Mouse (Mus musculus): ENCODE results near the gene Gm36864. TPM values are rescaled to one million over a fixed set of nuclear protein-coding genes. Genes with fewer than 3 reads are reported as not detected.

Gm36864 gene
- total RNA-seq, 2 experiments from 2014 or later, result not detected

DNA sequence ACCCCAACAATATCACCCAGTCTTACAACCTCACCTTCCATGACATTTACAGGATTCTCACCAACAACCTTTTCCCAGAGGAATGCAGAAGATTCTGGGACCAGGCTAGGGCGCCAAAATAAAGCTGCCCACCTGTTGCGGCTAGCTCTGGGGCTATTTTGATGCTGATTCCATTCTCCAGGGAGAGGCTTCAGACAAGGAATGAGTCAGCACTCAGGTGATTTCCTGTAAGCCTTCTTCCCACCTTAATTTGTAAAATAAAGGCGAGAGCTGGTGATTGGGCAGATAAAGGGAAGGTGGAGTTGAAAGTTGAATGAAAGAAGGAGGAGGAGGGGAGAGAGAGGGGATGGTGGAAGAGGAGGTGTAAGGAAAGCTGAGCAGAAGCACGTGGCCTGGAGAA is 55.4 kb downstream of the Gm36864 start:
- DNase-seq (ENCODE audit: low spot score in 2 of 2), result no peak
- intact Hi-C loops (cut with DNase I), result no loop called here

Other genes with a start within 250 kb of the Gm36864 start
- gene Klk1b11, start 240.3 kb upstream of the Gm36864 start, total RNA-seq (2021), result not detected
- gene Klk1b26, start 224.0 kb upstream of the Gm36864 start, total RNA-seq (2021), result not detected
- not detected for gene Klk1b27, start 183.9 kb upstream of the Gm36864 start, total RNA-seq (2021)
- not detected for gene Klk1b21, start 133.8 kb upstream of the Gm36864 start, total RNA-seq (2021)
- not detected for gene Klk1b22, start 123.5 kb upstream of the Gm36864 start, total RNA-seq (2021)
- not detected for gene Klk1b16, start 99.4 kb upstream of the Gm36864 start, total RNA-seq (2021)
- not detected for gene Klk1b24, start 47.9 kb upstream of the Gm36864 start, total RNA-seq (2021)
- not detected for gene Klk1b3, start 38.0 kb upstream of the Gm36864 start, total RNA-seq (2021)
- not detected for gene Klk1b4, start 28.7 kb upstream of the Gm36864 start, total RNA-seq (2021)
- gene Klk1b5, start 20.2 kb upstream of the Gm36864 start, total RNA-seq (2021), result not detected
- not detected for gene Klk1, start 10.8 kb upstream of the Gm36864 start, total RNA-seq (2021)
- gene 1700028J19Rik, start 10.5 kb downstream of the Gm36864 start, total RNA-seq (2021), result 1 to 10 TPM; 1.1 to 1.6 TPM
- gene 2410002F23Rik, start 10.5 kb downstream of the Gm36864 start, total RNA-seq (2021), result 10 to 100 TPM; 72.5 to 73.5 TPM
- gene Acp4, start 21.2 kb downstream of the Gm36864 start, total RNA-seq (2021), result not detected
- not detected for gene Gm15517, start 25.3 kb downstream of the Gm36864 start, total RNA-seq (2021)
- gene Clec11a, start 70.7 kb downstream of the Gm36864 start, total RNA-seq (2021), result 1 to 10 TPM; 3.5 to 3.9 TPM
- gene Shank1, start 74.1 kb downstream of the Gm36864 start, total RNA-seq (2021), result 100 to 1,000 TPM; 571 to 587 TPM
- gene Syt3, start 147.9 kb downstream of the Gm36864 start, total RNA-seq (2021), result 10 to 100 TPM; 60.0 to 65.0 TPM
- 1 to 10 TPM; 1.9 to 2.2 TPM for gene 1700008O03Rik, start 149.6 kb downstream of the Gm36864 start, total RNA-seq (2021)
- 100 to 1,000 TPM; 268 to 278 TPM for gene Lrrc4b, start 192.8 kb downstream of the Gm36864 start, total RNA-seq (2021)
- gene Aspdh, start 229.2 kb downstream of the Gm36864 start, total RNA-seq (2021), result 10 to 100 TPM in 1 of 2 experiments, 1 to 10 TPM in 1; 9.6 to 10.1 TPM
- gene Josd2, start 231.8 kb downstream of the Gm36864 start, total RNA-seq (2021), result 10 to 100 TPM; 73.6 to 86.0 TPM